Mouse (Mus musculus) gastrocnemius, postnatal 4 days (tissue): ENCODE data around the gene Atp8b4. TPM values are rescaled to one million over a fixed set of nuclear protein-coding genes. Genes with fewer than 3 reads are reported as not detected.

Experiments
- DNase-seq, 2 experiments: peaks; one replicate each; pipeline ENCODE4 v3.0.0; 2021 to 2022; ENCODE audit warnings: low spot score in 2 of 2, mixed read lengths in 2 of 2
- total RNA-seq, 2 experiments: library from RNA; stranded (reverse); gene quantifications; 2 replicates each; pipeline ENCODE4 v1.2.3; 2021

The Atp8b4 gene
- total RNA-seq, 2 experiments from 2014 or later: 1.1 to 1.5 TPM

- DNase-seq: no peak
Observed at GRCm38 (mm10) chr2:126304621-126305020, 195.9 kb downstream of the Atp8b4 start.

GRCm38 (mm10) chr2:126303226-126303625 is 197.2 kb downstream of the Atp8b4 start:
- no peak for DNase-seq

- DNase-seq: no peak
Observed at GRCm38 (mm10) chr2:126302381-126302780, 198.1 kb downstream of the Atp8b4 start.

GRCm38 (mm10) chr2:126290702-126291101 is 209.8 kb downstream of the Atp8b4 start:
- DNase-seq: no peak

DNA sequence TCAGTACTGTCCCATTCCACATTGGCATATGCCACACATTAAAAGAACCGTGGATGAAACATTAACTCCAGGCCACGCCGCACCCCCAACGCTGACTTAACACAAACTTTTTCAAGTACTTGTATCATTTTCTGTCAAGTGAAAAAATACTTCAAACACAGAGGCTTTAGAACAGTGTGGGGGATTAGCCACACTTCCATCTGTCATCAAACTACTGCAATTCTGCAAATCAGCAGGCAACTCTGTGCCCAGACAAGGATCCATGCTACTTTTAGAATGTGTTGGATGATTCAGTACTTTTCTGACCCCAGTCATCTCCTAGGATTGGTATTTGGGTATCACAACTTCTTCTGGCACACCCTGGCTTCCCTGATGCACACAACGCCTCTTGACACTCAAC is 212.5 kb downstream of the Atp8b4 start:
- DNase-seq: no peak

DNA sequence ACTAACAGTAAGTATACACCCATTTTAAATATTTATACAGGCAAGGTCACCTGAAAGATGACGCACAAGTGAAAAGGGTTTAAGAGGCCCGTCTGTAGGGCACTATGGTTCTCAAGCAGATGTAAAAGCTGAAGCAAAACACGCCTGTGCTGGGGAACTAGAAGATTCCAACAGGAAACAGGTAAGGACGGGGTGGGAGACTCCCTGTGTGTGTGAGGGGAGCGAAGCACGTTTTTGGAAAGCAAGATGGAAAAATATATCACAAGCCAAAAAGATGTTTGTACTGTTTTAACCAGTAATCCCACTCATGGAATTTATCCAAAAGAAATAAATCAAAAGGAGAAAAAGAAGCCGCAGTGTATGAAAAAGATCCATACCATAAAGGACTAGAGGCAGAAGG is 214.1 kb downstream of the Atp8b4 start:
- DNase-seq: no peak

- no peak for DNase-seq
Observed at GRCm38 (mm10) chr2:126284071-126284470, 216.4 kb downstream of the Atp8b4 start.

GRCm38 (mm10) chr2:126283086-126283485 is 217.4 kb downstream of the Atp8b4 start:
- no peak for DNase-seq

DNA sequence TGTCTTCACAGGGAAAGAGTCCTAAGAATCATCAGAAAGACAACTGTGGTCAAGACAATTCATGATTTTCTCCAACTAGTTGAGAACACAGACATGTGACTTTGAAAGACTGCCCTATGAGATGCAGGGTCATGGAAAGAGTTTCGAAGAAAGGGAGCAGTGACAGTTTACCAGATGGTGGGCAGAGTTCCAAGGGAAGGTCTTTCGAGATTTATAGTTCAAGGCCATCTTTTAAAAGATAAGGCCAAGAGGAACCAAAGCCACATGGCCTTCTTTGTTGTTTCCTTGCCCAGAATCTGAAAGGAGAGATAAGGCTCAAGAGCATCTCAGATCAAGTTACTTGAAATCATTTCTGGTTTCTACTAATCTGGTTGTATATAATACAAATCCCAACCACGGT is 225.0 kb downstream of the Atp8b4 start:
- DNase-seq: peak in 1 of 2 experiments; percentile 16

GRCm38 (mm10) chr2:126274826-126275405 is 225.6 kb downstream of the Atp8b4 start:
- no peak for DNase-seq

DNA sequence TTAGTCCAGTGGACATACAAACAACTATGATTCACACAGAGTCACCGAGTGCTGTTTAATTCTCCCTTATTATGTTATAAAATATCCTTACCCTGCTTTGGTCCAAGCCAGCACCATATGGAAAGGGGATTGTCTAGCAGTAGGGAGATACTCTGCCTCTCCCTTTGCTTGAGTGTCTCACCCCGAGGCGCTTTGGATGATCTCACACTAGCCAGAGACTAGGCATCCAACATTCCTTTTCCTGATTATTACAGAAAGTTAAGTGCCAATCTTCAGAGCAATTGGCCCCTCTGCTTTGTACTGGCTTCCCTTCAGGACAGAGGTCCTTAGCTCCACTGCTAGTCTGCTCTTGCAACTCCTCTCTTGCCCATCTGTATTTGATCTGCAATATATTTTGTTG is 226.2 kb downstream of the Atp8b4 start:
- peak in 1 of 2 experiments; percentile 15 for DNase-seq

Other genes starting within 250 kb of the Atp8b4 start
- under 1 TPM; 0.54 to 0.96 TPM for gene Slc27a2, start 51.7 kb upstream of the Atp8b4 start, total RNA-seq
- 1 to 10 TPM; 2.9 to 3.5 TPM for gene Hdc, start 118.6 kb upstream of the Atp8b4 start, total RNA-seq
- 10 to 100 TPM; 19.3 to 19.8 TPM for gene Gabpb1, start 175.7 kb upstream of the Atp8b4 start, total RNA-seq
- 10 to 100 TPM; 27.6 to 30.6 TPM for gene Usp8, start 206.7 kb upstream of the Atp8b4 start, total RNA-seq